12 mouse cellular contexts compared by ENCODE assay signal in genomic region chr1:176946796-176947181, GRCm38 (mm10).
DNase-seq lines count a peak whose midpoint lies in the region; ATAC-seq and TF ChIP-seq lines count a peak whose summit lies in the region.
"Had no signal": no experiment of that assay in that cellular context is flagged by ENCODE, and none has a peak within 500 bp of the region (broad histone marks: within the 10 kb centered on the region; RNA-seq: fewer than 3 reads in every experiment).

No protein-coding gene starts in this region.

- no peak overlapping the region for H3K4me2 ChIP-seq in hindbrain, embryonic 14.5 days (replicated peaks)
- H3K4me2 ChIP-seq in hindbrain, embryonic 13.5 days = no peak overlapping the region
- H3K4me2 ChIP-seq in midbrain, embryonic 14.5 days (ENCODE audit: low read length) = no peak overlapping the region

- no peaks in the 10 kb centered on the region for H3K36me3 ChIP-seq in hindbrain, embryonic 14.5 days (replicated peaks; ENCODE audit: control insufficient read depth, insufficient read depth)
- H3K36me3 ChIP-seq in hindbrain, embryonic 13.5 days = no peaks in the 10 kb centered on the region
- no peaks in the 10 kb centered on the region for H3K36me3 ChIP-seq in midbrain, embryonic 14.5 days (ENCODE audit: control insufficient read depth, insufficient read depth, low read length)

- no peak for TF ChIP-seq CTCF in brain, embryonic 14.5 days (IDR thresholded peaks at IDR 0.05; ENCODE audit: borderline replicate concordance, extremely low read depth, insufficient read depth, insufficient read length)

- H3K27me3 ChIP-seq in hindbrain, embryonic 14.5 days (ENCODE audit: control insufficient read depth, insufficient read depth, low read length) = no peaks in the 10 kb centered on the region
- H3K27me3 ChIP-seq in hindbrain, embryonic 13.5 days = 0 out of 2 replicates have a peak, but pooled peaks cover 2% of the 10 kb centered on the region
- H3K27me3 ChIP-seq in midbrain, embryonic 14.5 days (ENCODE audit: control insufficient read depth, insufficient read depth, low read length) = no peaks in the 10 kb centered on the region
- H3K27me3 ChIP-seq: Patski had no signal

- H3K4me3 ChIP-seq in hindbrain, embryonic 14.5 days (replicated peaks; ENCODE audit: low read length) = no peak overlapping the region
- no peak overlapping the region for H3K4me3 ChIP-seq in hindbrain, embryonic 13.5 days
- H3K4me3 ChIP-seq in midbrain, embryonic 14.5 days (replicated peaks; ENCODE audit: low read depth, low read length) = no peak overlapping the region

- H3K9ac ChIP-seq in hindbrain, embryonic 14.5 days = no peak overlapping the region
- H3K9ac ChIP-seq in hindbrain, embryonic 13.5 days = no peak overlapping the region
- no peak overlapping the region for H3K9ac ChIP-seq in midbrain, embryonic 14.5 days (replicated peaks; ENCODE audit: low read length)

- no peak for ATAC-seq in hindbrain, embryonic 14.5 days (ENCODE audit: low FRiP score)
- ATAC-seq in hindbrain, embryonic 13.5 days (ENCODE audit: low FRiP score) = no peak
- ATAC-seq in midbrain, embryonic 14.5 days (ENCODE audit: low FRiP score, low TSS enrichment) = 0 out of 2 replicates have a peak, but pooled peaks have one; percentile 46
- ATAC-seq: lung, postnatal 0 days; Patski had no signal

- 45% methylated on average over 7 of the region's 7 CpGs for WGBS in hindbrain, embryonic 14.5 days
- 56% methylated on average over 7 of the region's 7 CpGs for WGBS in hindbrain, embryonic 13.5 days
- 31% methylated on average over 7 of the region's 7 CpGs for WGBS in midbrain, embryonic 14.5 days

- H3K9me3 ChIP-seq in hindbrain, embryonic 14.5 days (ENCODE audit: control insufficient read depth, low read length) = no peaks in the 10 kb centered on the region
- H3K9me3 ChIP-seq in hindbrain, embryonic 13.5 days = no peaks in the 10 kb centered on the region
- no peaks in the 10 kb centered on the region for H3K9me3 ChIP-seq in midbrain, embryonic 14.5 days (ENCODE audit: control insufficient read depth, low read length)

- no peak for DNase-seq in hindbrain, embryonic 14.5 days (ENCODE audit: low spot score)
- DNase-seq in CD4-positive helper T cell, adult 2 months (ENCODE audit: low read depth, low spot score) = peak; percentile 70
- DNase-seq in brain, embryonic 14.5 days (ENCODE audit: low read depth) = peak; percentile 96
- peak; percentile 57 for DNase-seq in midbrain, embryonic 14.5 days
- DNase-seq in urinary bladder, adult 2 months (ENCODE audit: low spot score) = no peak
- no peak for DNase-seq in adrenal gland, postnatal 36 days
- DNase-seq in ovary, postnatal 36 days (ENCODE audit: low spot score) = no peak
- DNase-seq: adrenal gland, postnatal 10 days; kidney, postnatal 10 days had no signal

- no peak for TF ChIP-seq POLR2A in brain, embryonic 14.5 days (IDR thresholded peaks at IDR 0.05; ENCODE audit: borderline replicate concordance, extremely low read depth, insufficient read depth, insufficient read length, poor library complexity, severe bottlenecking)

- H3K4me1 ChIP-seq in hindbrain, embryonic 14.5 days (replicated peaks; ENCODE audit: control insufficient read depth, insufficient read depth, low read length) = peaks cover 21% of the 10 kb centered on the region
- peaks cover 34% of the 10 kb centered on the region for H3K4me1 ChIP-seq in hindbrain, embryonic 13.5 days (replicated peaks)
- peaks cover 14% of the 10 kb centered on the region; the same call in 1 of the 2 replicates for H3K4me1 ChIP-seq in midbrain, embryonic 14.5 days (ENCODE audit: control insufficient read depth, insufficient read depth, low read length)

- H3K27ac ChIP-seq in hindbrain, embryonic 14.5 days = peak overlapping the region; percentile 53; the same call in 1 of the 2 replicates
- H3K27ac ChIP-seq in hindbrain, embryonic 13.5 days = no peak overlapping the region
- H3K27ac ChIP-seq in midbrain, embryonic 14.5 days (replicated peaks; ENCODE audit: low read depth, low read length) = peak overlapping the region; percentile 32

Comparison
In these comparisons a context has a peak if more than half of its experiments do, and no peak if none do; other contexts are left out.
1. DNase-seq: peak in CD4-positive helper T cell, adult 2 months (single experiment), brain, embryonic 14.5 days (single experiment) and midbrain, embryonic 14.5 days (single experiment); none in hindbrain, embryonic 14.5 days (single experiment), urinary bladder, adult 2 months (single experiment), adrenal gland, postnatal 36 days (0 of 2) and ovary, postnatal 36 days (single experiment).